In the genomic region with DNA sequence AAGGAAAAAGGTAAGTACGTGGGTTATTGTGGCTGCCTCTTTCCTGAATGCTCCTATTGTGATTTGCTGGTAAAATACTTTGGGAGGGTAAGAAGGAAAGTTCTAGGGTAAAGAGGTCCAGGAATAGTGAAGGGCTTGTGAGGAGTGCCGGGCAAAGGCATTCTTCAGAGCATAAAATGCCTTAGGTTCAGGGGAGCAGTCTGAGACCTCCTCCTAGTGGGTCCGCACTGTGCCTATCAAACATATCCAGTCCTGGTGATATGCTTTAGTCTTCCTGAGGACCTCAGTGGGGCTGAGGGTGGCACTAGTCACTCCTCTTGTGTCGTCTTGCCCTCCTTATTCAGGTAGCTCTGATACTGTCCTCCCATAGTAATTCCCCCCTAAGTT, we compare ENCODE assay signal across 1 mouse cellular context.
TF ChIP-seq lines count a peak whose summit lies in the region.

No protein-coding gene starts in this region.

TF ChIP-seq in MEL, 35 proteins besides CTCF, POLR2A, EP300 and RAD21:
- no peak for TF ChIP-seq CHD2 (IDR thresholded peaks at IDR 0.05; ENCODE audit: low read length)
- TF ChIP-seq MAX (IDR thresholded peaks at IDR 0.05; ENCODE audit: low read length): no peak
- no peak for TF ChIP-seq CHD1 (IDR thresholded peaks at IDR 0.05; ENCODE audit: low read depth, low read length)
- TF ChIP-seq MYC (IDR thresholded peaks at IDR 0.05; ENCODE audit: low read depth, low read length): no peak
- TF ChIP-seq TCF12 (IDR thresholded peaks at IDR 0.05; ENCODE audit: low read depth, low read length): no peak
- TF ChIP-seq POLR2AphosphoS2 (IDR thresholded peaks at IDR 0.05; ENCODE audit: low read length): no peak
- no peak for TF ChIP-seq E2F4 (IDR thresholded peaks at IDR 0.05; ENCODE audit: borderline replicate concordance, low read depth, low read length)
- no peak for TF ChIP-seq MAFK (IDR thresholded peaks at IDR 0.05; ENCODE audit: borderline replicate concordance, low read depth, low read length)
- no peak for TF ChIP-seq RCOR1 (IDR thresholded peaks at IDR 0.05; ENCODE audit: low read depth, low read length)
- TF ChIP-seq BHLHE40 (IDR thresholded peaks at IDR 0.05; ENCODE audit: borderline replicate concordance, low read depth, low read length): no peak
- TF ChIP-seq USF2 (IDR thresholded peaks at IDR 0.05; ENCODE audit: borderline replicate concordance in 1 of 2, insufficient read depth in 1 of 2, low read depth in 1 of 2, low read length in 2 of 2): no peak
- no peak for TF ChIP-seq ZKSCAN1 (IDR thresholded peaks at IDR 0.05; ENCODE audit: low read depth, low read length)
- TF ChIP-seq GABPA (IDR thresholded peaks at IDR 0.05; ENCODE audit: low read depth, low read length): no peak
- TF ChIP-seq MXI1 (IDR thresholded peaks at IDR 0.05; ENCODE audit: low read depth, low read length): no peak
- TF ChIP-seq NRF1 (IDR thresholded peaks at IDR 0.05; ENCODE audit: insufficient read depth, low read depth, low read length, poor library complexity, severe bottlenecking): no peak
- no peak for TF ChIP-seq JUND (IDR thresholded peaks at IDR 0.05; ENCODE audit: low read depth, low read length)
